Mouse (Mus musculus): Measurements from ENCODE around the gene Sik2. TPM values are rescaled to one million over a fixed set of nuclear protein-coding genes. Genes with fewer than 3 reads are reported as not detected.

Sik2 gene
- total and polyA plus RNA-seq, 2 experiments from 2014 or later = 20.5 to 36.7 TPM

GRCm38 (mm10) chr9:51032291-51032690 lies 23.4 kb upstream of the Sik2 start:
- no peaks in the 10 kb centered on the region for H3K36me3 ChIP-seq (ENCODE audit: insufficient read depth)
- no peaks in the 10 kb centered on the region for H3K4me1 ChIP-seq (ENCODE audit: insufficient read depth)
- no peak overlapping the region for H3K27ac ChIP-seq (ENCODE audit: low read depth, low read length)
- 76% methylated on average over 8 of the region's 8 CpGs for WGBS
- ATAC-seq (no peak), DNase-seq (no peak)
- TF ChIP-seq CTCF (IDR thresholded peaks at IDR 0.05; ENCODE audit: low read depth) = no peak
- no peaks in the 10 kb centered on the region for H3K9me3 ChIP-seq (ENCODE audit: low read length)
- H3K9ac ChIP-seq = no peak overlapping the region
- no peak overlapping the region for H3K4me3 ChIP-seq (ENCODE audit: low read depth, low read length)
- no peaks in the 10 kb centered on the region for H3K27me3 ChIP-seq (ENCODE audit: insufficient read depth, low read length)
- H3K4me2 ChIP-seq (ENCODE audit: low read depth) = no peak overlapping the region

- 72% methylated on average over 6 of the region's 6 CpGs for WGBS
- no peak for TF ChIP-seq CTCF (IDR thresholded peaks at IDR 0.05; ENCODE audit: low read depth)
Measured at GRCm38 (mm10) chr9:51031603-51032002, 22.7 kb upstream of the Sik2 start.

GRCm38 (mm10) chr9:51030147-51030546 lies 21.3 kb upstream of the Sik2 start:
- Histone ChIP-seq H3K27ac (ENCODE audit: low read depth, low read length) (no peak overlapping the region), H3K27me3 (ENCODE audit: insufficient read depth, low read length) (no peaks in the 10 kb centered on the region), H3K4me1 (ENCODE audit: insufficient read depth) (no peaks in the 10 kb centered on the region), H3K36me3 (ENCODE audit: insufficient read depth) (no peaks in the 10 kb centered on the region), H3K9ac (no peak overlapping the region), H3K4me2 (ENCODE audit: low read depth) (no peak overlapping the region), H3K4me3 (ENCODE audit: low read depth, low read length) (no peak overlapping the region), H3K9me3 (ENCODE audit: low read length) (no peaks in the 10 kb centered on the region)
- ATAC-seq (no peak), DNase-seq (no peak)
- 75% methylated on average over 1 of the region's 1 CpGs for WGBS
- no peak for TF ChIP-seq CTCF (IDR thresholded peaks at IDR 0.05; ENCODE audit: low read depth)

More at GRCm38 (mm10) chr9:51031603-51032002, 22.7 kb upstream of the Sik2 start:
- Histone ChIP-seq H3K27ac (ENCODE audit: low read depth, low read length) (no peak overlapping the region), H3K27me3 (ENCODE audit: insufficient read depth, low read length) (no peaks in the 10 kb centered on the region), H3K9me3 (ENCODE audit: low read length) (no peaks in the 10 kb centered on the region), H3K4me3 (ENCODE audit: low read depth, low read length) (no peak overlapping the region), H3K4me1 (ENCODE audit: insufficient read depth) (no peaks in the 10 kb centered on the region), H3K4me2 (ENCODE audit: low read depth) (no peak overlapping the region), H3K9ac (no peak overlapping the region), H3K36me3 (ENCODE audit: insufficient read depth) (no peaks in the 10 kb centered on the region)
- no peak for ATAC-seq
- DNase-seq = no peak

GRCm38 (mm10) chr9:51026952-51027351 lies 18.1 kb upstream of the Sik2 start:
- WGBS = 85% methylated on average over 1 of the region's 1 CpGs
- no peak for ATAC-seq
- Histone ChIP-seq H3K4me3 (ENCODE audit: low read depth, low read length) (no peak overlapping the region), H3K27ac (ENCODE audit: low read depth, low read length) (no peak overlapping the region), H3K9me3 (ENCODE audit: low read length) (no peaks in the 10 kb centered on the region), H3K36me3 (ENCODE audit: insufficient read depth) (no peaks in the 10 kb centered on the region), H3K4me2 (ENCODE audit: low read depth) (no peak overlapping the region), H3K4me1 (ENCODE audit: insufficient read depth) (no peaks in the 10 kb centered on the region), H3K27me3 (ENCODE audit: insufficient read depth, low read length) (no peaks in the 10 kb centered on the region), H3K9ac (no peak overlapping the region)
- TF ChIP-seq CTCF (IDR thresholded peaks at IDR 0.05; ENCODE audit: low read depth) = no peak
- DNase-seq = no peak

GRCm38 (mm10) chr9:51021123-51021795 lies 12.4 kb upstream of the Sik2 start:
- WGBS = 88% methylated on average over 4 of the region's 4 CpGs
- TF ChIP-seq CTCF (IDR thresholded peaks at IDR 0.05; ENCODE audit: low read depth) = no peak
- no peaks in the 10 kb centered on the region for H3K4me1 ChIP-seq (ENCODE audit: insufficient read depth)
- DNase-seq (no peak), ATAC-seq (no peak)
- H3K9me3 ChIP-seq (ENCODE audit: low read length) = no peaks in the 10 kb centered on the region
- no peak overlapping the region for H3K27ac ChIP-seq (ENCODE audit: low read depth, low read length)
- no peaks in the 10 kb centered on the region for H3K36me3 ChIP-seq (ENCODE audit: insufficient read depth)
- H3K4me2 ChIP-seq (ENCODE audit: low read depth) = no peak overlapping the region
- H3K9ac ChIP-seq = no peak overlapping the region
- no peak overlapping the region for H3K4me3 ChIP-seq (ENCODE audit: low read depth, low read length)
- H3K27me3 ChIP-seq (ENCODE audit: insufficient read depth, low read length) = no peaks in the 10 kb centered on the region

- H3K4me3 ChIP-seq (ENCODE audit: low read depth, low read length) = no peak overlapping the region
- no peaks in the 10 kb centered on the region for H3K36me3 ChIP-seq (ENCODE audit: insufficient read depth)
- H3K9me3 ChIP-seq (ENCODE audit: low read length) = no peaks in the 10 kb centered on the region
- H3K9ac ChIP-seq = no peak overlapping the region
- 81% methylated on average over 3 of the region's 3 CpGs for WGBS
- no peak for TF ChIP-seq CTCF (IDR thresholded peaks at IDR 0.05; ENCODE audit: low read depth)
- H3K27ac ChIP-seq (ENCODE audit: low read depth, low read length) = no peak overlapping the region
- H3K4me1 ChIP-seq (ENCODE audit: insufficient read depth) = no peaks in the 10 kb centered on the region
- ATAC-seq (no peak), DNase-seq (no peak)
- H3K4me2 ChIP-seq (ENCODE audit: low read depth) = no peak overlapping the region
- H3K27me3 ChIP-seq (ENCODE audit: insufficient read depth, low read length) = no peaks in the 10 kb centered on the region
Measured at GRCm38 (mm10) chr9:51020351-51020750, 11.5 kb upstream of the Sik2 start.

DNA sequence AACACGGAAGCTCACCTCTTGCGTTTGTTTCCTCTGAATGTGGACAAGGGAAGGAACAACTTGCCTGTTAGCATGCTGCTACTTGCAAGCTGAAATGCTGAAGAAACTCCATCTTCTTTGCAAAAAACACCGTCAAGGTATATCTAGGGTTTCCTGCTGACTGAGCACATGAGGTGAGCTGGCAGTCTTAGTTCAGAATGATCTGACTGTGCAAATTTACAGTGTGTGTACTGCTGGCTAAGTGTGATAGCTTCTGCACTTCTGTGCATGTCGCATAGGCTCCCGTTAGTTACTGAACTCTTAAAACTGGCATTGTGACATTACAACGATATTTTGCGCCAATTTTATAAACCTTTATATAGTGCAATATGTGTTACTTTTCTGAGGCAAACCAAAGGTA lies 10.8 kb upstream of the Sik2 start:
- Histone ChIP-seq H3K4me1 (ENCODE audit: insufficient read depth) (no peaks in the 10 kb centered on the region), H3K4me3 (ENCODE audit: low read depth, low read length) (no peak overlapping the region), H3K27ac (ENCODE audit: low read depth, low read length) (no peak overlapping the region), H3K27me3 (ENCODE audit: insufficient read depth, low read length) (no peaks in the 10 kb centered on the region), H3K9ac (no peak overlapping the region), H3K9me3 (ENCODE audit: low read length) (no peaks in the 10 kb centered on the region), H3K36me3 (ENCODE audit: insufficient read depth) (no peaks in the 10 kb centered on the region), H3K4me2 (ENCODE audit: low read depth) (no peak overlapping the region)
- DNase-seq (no peak), ATAC-seq (no peak)
- TF ChIP-seq CTCF (IDR thresholded peaks at IDR 0.05; ENCODE audit: low read depth) = no peak
- WGBS = 73% methylated on average over 7 of the region's 7 CpGs
